Mouse (Mus musculus) liver, adult (tissue): ENCODE data around the gene Aven.

Source experiments
- GATA4 ChIP-seq: IDR thresholded peaks from 2 replicates; pipeline ENCODE4 v1.6.1; 2014; ENCODE audit warnings: mild to moderate bottlenecking, low read length; ENCODE audit not compliant: insufficient replicate concordance

The Aven gene

GRCm38 (mm10) chr2:112681817-112682216 lies 189.1 kb downstream of the Aven start:
- TF ChIP-seq GATA4, result no peak
